Mouse (Mus musculus) bone marrow macrophage, adult 2 months (primary cell): ENCODE measurements around the gene Gm5134.

Source experiments
- CTCF ChIP-seq: IDR thresholded peaks from 2 replicates; pipeline ENCODE4 v1.5.1; 2012; ENCODE audit warnings: low read depth, mild to moderate bottlenecking, low read length, moderate library complexity
- POLR2A ChIP-seq: IDR thresholded peaks from 2 replicates; pipeline ENCODE4 v1.6.1; 2012; ENCODE audit warnings: mild to moderate bottlenecking, low read depth, low read length, borderline replicate concordance

DNA sequence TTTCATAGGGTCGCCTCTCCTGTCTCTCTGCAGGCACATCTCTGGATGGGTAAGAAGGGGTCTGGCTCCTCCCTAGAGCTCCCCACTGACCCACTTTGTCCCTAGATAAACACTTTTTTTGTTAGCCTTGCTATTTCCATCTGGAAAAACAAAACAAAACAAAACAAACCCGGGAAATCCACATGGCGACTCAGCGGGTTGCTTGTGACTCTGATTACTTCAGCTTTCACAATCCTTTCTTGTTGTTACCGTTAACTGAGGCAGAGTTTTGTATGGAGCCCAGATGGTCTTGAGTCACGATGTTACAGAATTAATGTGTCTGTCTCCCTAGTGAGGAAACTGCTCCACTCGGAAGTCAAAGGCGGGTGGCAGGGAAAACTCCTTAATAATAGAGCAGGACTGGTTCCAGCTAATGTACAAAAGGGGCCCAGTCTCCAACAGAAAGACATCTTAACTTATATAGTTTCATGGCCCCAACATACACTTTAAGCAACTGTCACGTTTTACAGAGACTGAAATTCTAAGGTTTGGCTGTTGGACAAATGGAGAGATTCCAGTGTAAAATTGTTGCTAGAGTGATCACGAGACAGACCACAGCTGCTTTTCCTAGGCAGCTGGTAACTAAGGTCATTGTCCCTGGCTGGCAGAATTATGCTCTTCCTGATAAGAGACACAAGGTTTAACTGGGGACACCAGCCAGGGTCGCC, 10.1 kb upstream of the Gm5134 start:
- TF ChIP-seq CTCF = no peak
- TF ChIP-seq POLR2A = no peak
